Mouse (Mus musculus): Measurements from ENCODE around the gene Rhov. TPM values are rescaled to one million over a fixed set of nuclear protein-coding genes. Genes with fewer than 3 reads are reported as not detected.
A peak's percentile ranks its signal among the peaks of the same experiment; 100 is the strongest.

The Rhov gene
- total and polyA plus RNA-seq, 3 experiments = 0.17 TPM; not detected in 2

DNA sequence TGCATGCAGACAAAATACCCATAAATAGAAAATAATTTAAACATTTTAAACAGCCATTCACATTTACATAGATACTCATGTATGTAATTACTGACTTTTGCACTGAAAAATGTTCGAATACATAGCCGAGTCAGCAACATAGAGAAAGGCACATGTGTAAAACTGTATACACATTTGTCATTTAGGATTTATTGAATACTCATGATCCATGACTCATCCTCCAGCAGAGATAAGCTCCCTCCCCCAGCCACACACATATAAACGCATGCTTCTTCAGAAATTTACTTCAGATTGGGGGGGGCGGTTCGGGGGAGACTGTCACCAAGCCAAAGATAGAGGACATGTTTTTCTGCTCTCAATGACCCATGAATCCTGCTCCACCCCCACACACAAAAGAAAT is 7.3 kb downstream of the Rhov start:
- DNase-seq (ENCODE audit: extremely low read depth) = no peak
- no peak for TF ChIP-seq MXI1 (IDR thresholded peaks at IDR 0.05; ENCODE audit: low read depth, low read length)
- TF ChIP-seq HCFC1 (IDR thresholded peaks at IDR 0.05; ENCODE audit: low read depth, low read length) = no peak
- TF ChIP-seq MYC (IDR thresholded peaks at IDR 0.05; ENCODE audit: low read depth, low read length) = no peak
- TF ChIP-seq POLR2A (IDR thresholded peaks at IDR 0.05; ENCODE audit: low read depth, low read length) = no peak
- no peak for TF ChIP-seq ZMIZ1 (IDR thresholded peaks at IDR 0.05; ENCODE audit: low read depth, low read length)
- no peak for TF ChIP-seq ZKSCAN1 (IDR thresholded peaks at IDR 0.05; ENCODE audit: borderline replicate concordance, low read depth, low read length)
- no peak for TF ChIP-seq ETS1 (conservative IDR thresholded peaks at IDR 0.05; ENCODE audit: low read depth, low read length)
- no peak for TF ChIP-seq CHD2 (IDR thresholded peaks at IDR 0.05; ENCODE audit: low read length)
- no peak for TF ChIP-seq NRF1 (IDR thresholded peaks at IDR 0.05; ENCODE audit: low read depth, low read length)
- no peak for TF ChIP-seq E2F4 (IDR thresholded peaks at IDR 0.05; ENCODE audit: insufficient replicate concordance, low read depth, low read length)
- no peak for TF ChIP-seq ZNF384 (IDR thresholded peaks at IDR 0.05; ENCODE audit: low read depth, low read length)
- TF ChIP-seq SIN3A (IDR thresholded peaks at IDR 0.05; ENCODE audit: low read length) = no peak
- no peak for TF ChIP-seq CTCF (conservative IDR thresholded peaks at IDR 0.05 in 1 of 2, IDR thresholded peaks at IDR 0.05 in 1 of 2; ENCODE audit: low read depth in 2 of 2, low read length in 2 of 2)
- no peak for TF ChIP-seq EP300 (IDR thresholded peaks at IDR 0.05; ENCODE audit: low read length)
- no peak for TF ChIP-seq RCOR1 (conservative IDR thresholded peaks at IDR 0.05; ENCODE audit: low read depth, low read length)
- no peak for TF ChIP-seq KAT2A (IDR thresholded peaks at IDR 0.05; ENCODE audit: insufficient replicate concordance, low read length)
- Histone ChIP-seq H3K36me3 (replicated peaks in 1 of 2; ENCODE audit: control insufficient read depth in 1 of 2, insufficient read depth in 1 of 2, low read length in 1 of 2) (no peaks in the 10 kb centered on the region), H3K27ac (ENCODE audit: insufficient read depth, low read depth) (no peak overlapping the region), H3K79me2 (replicated peaks; ENCODE audit: control insufficient read depth, extremely low read depth, insufficient read depth, poor library complexity, severe bottlenecking) (no peaks in the 10 kb centered on the region), H3K27me3 (replicated peaks) (peaks cover 16% of the 10 kb centered on the region), H3K4me1 (ENCODE audit: control insufficient read depth in 1 of 2, insufficient read depth in 2 of 2) (peaks cover 10 to 33% of the 10 kb centered on the region in 2 experiments), H3K4me2 (ENCODE audit: insufficient read depth, low read depth, poor library complexity, severe bottlenecking) (no peak overlapping the region), H3K4me3 (replicated peaks in 1 of 3; ENCODE audit: low read depth in 2 of 3, low read length in 2 of 3, poor library complexity in 1 of 3) (no peak overlapping the region), H3K9ac (ENCODE audit: insufficient read depth, low read depth) (no peak overlapping the region), H3K9me3 (replicated peaks; ENCODE audit: low read length) (no peaks in the 10 kb centered on the region)
- in situ Hi-C loops (cut with MboI; ENCODE audit: low pct_ligation_motif_present, low pct_unique_long_range_greater_than_20kb, low sequenced_read_pairs) (no loop called here), dilution Hi-C loops (cut with MboI; ENCODE audit: extremely low pct_ligation_motif_present, extremely low pct_unique_long_range_greater_than_20kb, low sequenced_read_pairs) (no loop called here)

DNA sequence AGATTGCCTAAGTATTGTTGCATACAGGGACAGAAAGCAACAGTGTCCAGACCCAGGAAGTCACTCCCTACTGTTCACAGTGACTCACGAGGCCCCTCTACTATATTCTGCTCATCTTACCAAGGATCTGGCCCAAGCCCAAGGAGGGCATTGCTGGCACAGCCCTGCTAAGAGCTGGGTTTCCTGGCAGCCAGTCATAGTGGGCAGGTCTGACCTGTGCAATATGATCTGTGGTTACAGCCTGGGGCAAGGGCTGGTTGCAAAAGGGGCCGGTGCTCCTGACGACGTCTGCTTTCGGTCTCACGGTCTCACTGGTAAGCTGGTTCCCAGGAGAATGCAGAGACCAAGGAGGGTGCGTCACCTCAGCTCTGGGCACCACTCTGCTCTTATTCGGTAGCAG is 8.1 kb downstream of the Rhov start:
- dilution Hi-C loops (cut with MboI; ENCODE audit: extremely low pct_ligation_motif_present, extremely low pct_unique_long_range_greater_than_20kb, low sequenced_read_pairs) = no loop called here
- peak overlapping the region; percentile 29 for H3K4me2 ChIP-seq (ENCODE audit: insufficient read depth, low read depth, poor library complexity, severe bottlenecking)
- TF ChIP-seq E2F4 (IDR thresholded peaks at IDR 0.05; ENCODE audit: insufficient replicate concordance, low read depth, low read length) (no peak), USF1 (IDR thresholded peaks at IDR 0.05; ENCODE audit: low read depth, low read length) (no peak), ZNF384 (IDR thresholded peaks at IDR 0.05; ENCODE audit: low read depth, low read length) (no peak), CHD1 (IDR thresholded peaks at IDR 0.05; ENCODE audit: low read depth, low read length) (no peak), TBP (conservative IDR thresholded peaks at IDR 0.05; ENCODE audit: low read depth, low read length) (0 out of 2 replicates have a peak, but pooled peaks have one; percentile 24), PAX5 (IDR thresholded peaks at IDR 0.05; ENCODE audit: low read length) (no peak), USF2 (conservative IDR thresholded peaks at IDR 0.05; ENCODE audit: low read depth, low read length) (no peak), JUND (conservative IDR thresholded peaks at IDR 0.05; ENCODE audit: low read depth, low read length) (no peak), JUN (IDR thresholded peaks at IDR 0.05; ENCODE audit: insufficient read depth, low read depth, low read length) (no peak), KAT2A (IDR thresholded peaks at IDR 0.05; ENCODE audit: insufficient replicate concordance, low read length) (no peak), NELFE (IDR thresholded peaks at IDR 0.05; ENCODE audit: low read depth, low read length) (no peak), EP300 (IDR thresholded peaks at IDR 0.05; ENCODE audit: low read length) (no peak), RAD21 (IDR thresholded peaks at IDR 0.05; ENCODE audit: low read depth, low read length) (no peak), BHLHE40 (IDR thresholded peaks at IDR 0.05; ENCODE audit: low read depth, low read length) (peak; percentile 21; the same call in 1 of the 2 replicates), MAX (IDR thresholded peaks at IDR 0.05; ENCODE audit: low read length) (no peak), POLR2AphosphoS2 (IDR thresholded peaks at IDR 0.05; ENCODE audit: low read depth, low read length) (no peak), SMC3 (IDR thresholded peaks at IDR 0.05; ENCODE audit: low read depth, low read length) (no peak), RCOR1 (conservative IDR thresholded peaks at IDR 0.05; ENCODE audit: low read depth, low read length) (no peak), MAZ (IDR thresholded peaks at IDR 0.05; ENCODE audit: low read depth, low read length) (no peak), MEF2A (IDR thresholded peaks at IDR 0.05; ENCODE audit: borderline replicate concordance, low read depth, low read length) (no peak), CHD2 (IDR thresholded peaks at IDR 0.05; ENCODE audit: low read length) (no peak), MYC (IDR thresholded peaks at IDR 0.05; ENCODE audit: low read depth, low read length) (no peak), SIN3A (IDR thresholded peaks at IDR 0.05; ENCODE audit: low read length) (no peak), POLR2A (IDR thresholded peaks at IDR 0.05; ENCODE audit: low read depth, low read length) (no peak), ZMIZ1 (IDR thresholded peaks at IDR 0.05; ENCODE audit: low read depth, low read length) (no peak), NRF1 (IDR thresholded peaks at IDR 0.05; ENCODE audit: low read depth, low read length) (peak; percentile 35; the same call in 1 of the 2 replicates), ZKSCAN1 (IDR thresholded peaks at IDR 0.05; ENCODE audit: borderline replicate concordance, low read depth, low read length) (no peak), UBTF (IDR thresholded peaks at IDR 0.05; ENCODE audit: low read depth, low read length) (no peak)

More for the DNA sequence above, 8.1 kb downstream of the Rhov start:
- Histone ChIP-seq H3K4me3 (replicated peaks in 1 of 3; ENCODE audit: low read depth in 2 of 3, low read length in 2 of 3, poor library complexity in 1 of 3) (peak overlapping the region in 1 of 3 experiments; percentile 15), H3K36me3 (replicated peaks in 1 of 2; ENCODE audit: control insufficient read depth in 1 of 2, insufficient read depth in 1 of 2, low read length in 1 of 2) (no peaks in the 10 kb centered on the region), H3K27me3 (replicated peaks) (peaks cover 12% of the 10 kb centered on the region), H3K9ac (ENCODE audit: insufficient read depth, low read depth) (no peak overlapping the region), H3K9me3 (replicated peaks; ENCODE audit: low read length) (no peaks in the 10 kb centered on the region), H3K4me1 (ENCODE audit: control insufficient read depth in 1 of 2, insufficient read depth in 2 of 2) (peaks cover 10 to 26% of the 10 kb centered on the region in 2 experiments), H3K27ac (ENCODE audit: insufficient read depth, low read depth) (no peak overlapping the region), H3K79me2 (replicated peaks; ENCODE audit: control insufficient read depth, extremely low read depth, insufficient read depth, poor library complexity, severe bottlenecking) (no peaks in the 10 kb centered on the region)
- in situ Hi-C loops (cut with MboI; ENCODE audit: low pct_ligation_motif_present, low pct_unique_long_range_greater_than_20kb, low sequenced_read_pairs) = no loop called here
- DNase-seq (ENCODE audit: extremely low read depth) = peak; percentile 31
